Mouse (Mus musculus): ENCODE measurements around the gene Zfp473. TPM values are rescaled to one million over a fixed set of nuclear protein-coding genes. Genes with fewer than 3 reads are reported as not detected.

Zfp473 gene
- total RNA-seq, 2 experiments from 2014 or later, result 0.41 to 0.79 TPM

Other genes starting within 250 kb of the Zfp473 start
- under 1 TPM; 0.27 to 0.28 TPM for gene Mybpc2, start 226.4 kb downstream of the Zfp473 start, total RNA-seq (2021)
- gene Spib, start 219.0 kb downstream of the Zfp473 start, total RNA-seq (2021), result not detected
- gene Pold1, start 202.2 kb downstream of the Zfp473 start, total RNA-seq (2021), result 10 to 100 TPM in 1 of 2 experiments, 1 to 10 TPM in 1; 9.4 to 13.2 TPM
- gene Nr1h2, start 197.1 kb downstream of the Zfp473 start, total RNA-seq (2021), result 10 to 100 TPM; 64.9 to 68.5 TPM
- gene Napsa, start 178.7 kb downstream of the Zfp473 start, total RNA-seq (2021), result not detected
- 100 to 1,000 TPM; 164 to 170 TPM for gene Kcnc3, start 160.4 kb downstream of the Zfp473 start, total RNA-seq (2021)
- gene Myh14, start 80.2 kb downstream of the Zfp473 start, total RNA-seq (2021), result 10 to 100 TPM; 31.4 to 33.4 TPM
- gene Izumo2, start 42.3 kb downstream of the Zfp473 start, total RNA-seq (2021), result not detected
- 10 to 100 TPM; 35.1 to 39.9 TPM for gene Vrk3, start 2.6 kb downstream of the Zfp473 start, total RNA-seq (2021)
- gene Nup62, start 65.0 kb upstream of the Zfp473 start, total RNA-seq (2021), result 10 to 100 TPM; 30.7 to 32.7 TPM
- 1 to 10 TPM; 1.8 to 2.0 TPM for gene Il4i1, start 65.3 kb upstream of the Zfp473 start, total RNA-seq (2021)
- gene Atf5, start 65.6 kb upstream of the Zfp473 start, total RNA-seq (2021), result 10 to 100 TPM; 27.4 to 27.9 TPM
- 10 to 100 TPM; 76.2 to 79.7 TPM for gene Akt1s1, start 97.9 kb upstream of the Zfp473 start, total RNA-seq (2021)
- 10 to 100 TPM; 67.9 to 70.6 TPM for gene Tbc1d17, start 98.0 kb upstream of the Zfp473 start, total RNA-seq (2021)
- gene Pnkp, start 106.1 kb upstream of the Zfp473 start, total RNA-seq (2021), result 10 to 100 TPM; 25.3 to 27.8 TPM
- 100 to 1,000 TPM; 341 to 350 TPM for gene Ptov1, start 118.7 kb upstream of the Zfp473 start, total RNA-seq (2021)
- gene Med25, start 141.7 kb upstream of the Zfp473 start, total RNA-seq (2021), result 100 to 1,000 TPM in 1 of 2 experiments, 10 to 100 TPM in 1; 96.8 to 101 TPM
- 10 to 100 TPM; 23.4 to 24.5 TPM for gene Fuz, start 145.0 kb upstream of the Zfp473 start, total RNA-seq (2021)
- 100 to 1,000 TPM; 288 to 294 TPM for gene Ap2a1, start 178.4 kb upstream of the Zfp473 start, total RNA-seq (2021)
- gene Tsks, start 192.2 kb upstream of the Zfp473 start, total RNA-seq (2021), result 1 to 10 TPM in 1 of 2 experiments, under 1 TPM in 1; 0.79 to 1.2 TPM
- 100 to 1,000 TPM; 129 to 136 TPM for gene Cpt1c, start 223.8 kb upstream of the Zfp473 start, total RNA-seq (2021)
- 100 to 1,000 TPM; 172 to 183 TPM for gene Prmt1, start 235.5 kb upstream of the Zfp473 start, total RNA-seq (2021)
- gene Irf3, start 246.6 kb upstream of the Zfp473 start, total RNA-seq (2021), result 10 to 100 TPM; 41.5 to 43.7 TPM
- gene Bcl2l12, start 247.7 kb upstream of the Zfp473 start, total RNA-seq (2021), result 1 to 10 TPM; 3.1 TPM